Mouse (Mus musculus) olfactory bulb, adult 2 months (tissue): ENCODE measurements around the gene Orm2.

ENCODE experiments used
- CTCF ChIP-seq: fragments of 200-500 bp; IDR thresholded peaks from 2 replicates; pipeline ENCODE4 v1.5.1; 2012; ENCODE audit warnings: low read depth, mild to moderate bottlenecking, low read length, moderate library complexity; ENCODE audit not compliant: insufficient read depth
- POLR2A ChIP-seq: fragments of 200-500 bp; IDR thresholded peaks from 2 replicates; pipeline ENCODE4 v1.6.1; 2012; ENCODE audit warnings: mild to moderate bottlenecking, low read depth, low read length, moderate library complexity; ENCODE audit not compliant: insufficient read depth

GRCm38 (mm10) chr4:63355877-63356665, 6.2 kb upstream of the Orm2 start, which contains the start of gene Orm3:
- no peak for TF ChIP-seq CTCF
- no peak for TF ChIP-seq POLR2A
